Mouse (Mus musculus) MEL (cell line): ENCODE measurements around the gene Plxnc1.

ENCODE experiments used
- CTCF ChIP-seq, 3 experiments: IDR thresholded peaks in 2 of 3; conservative IDR thresholded peaks in 1 of 3; 2 replicates each; pipeline ENCODE4 v1.5.1; 2011 to 2012; ENCODE audit warnings: low read length in 3 of 3, low read depth in 2 of 3, mild to moderate bottlenecking in 2 of 3, improper control_type of control experiment in 1 of 3, inconsistent platforms in 1 of 3, mixed read lengths in 1 of 3, moderate library complexity in 1 of 3; ENCODE audit not compliant: control insufficient read depth in 1 of 3, insufficient read depth in 1 of 3, poor library complexity in 1 of 3, severe bottlenecking in 1 of 3
- EP300 ChIP-seq, 2 experiments: IDR thresholded peaks; 2 replicates each; pipeline ENCODE4 v1.6.1; 2011; ENCODE audit warnings: improper control_type of control experiment in 2 of 2, low read length in 2 of 2, low read depth in 1 of 2, mild to moderate bottlenecking in 1 of 2
- GATA1 ChIP-seq: IDR thresholded peaks from 2 replicates; pipeline ENCODE4 v1.6.1; 2011; ENCODE audit warnings: low read depth, low read length, improper control_type of control experiment
- MAFK ChIP-seq: IDR thresholded peaks from 2 replicates; pipeline ENCODE4 v1.6.1; 2011; ENCODE audit warnings: low read depth, mild to moderate bottlenecking, low read length, improper control_type of control experiment, borderline replicate concordance
- NELFE ChIP-seq: IDR thresholded peaks from 2 replicates; pipeline ENCODE4 v1.6.1; 2011; ENCODE audit warnings: low read depth, low read length, improper control_type of control experiment
- POLR2A ChIP-seq, 2 experiments: IDR thresholded peaks; 2 replicates each; pipeline ENCODE4 v1.6.1; 2011 to 2012; ENCODE audit warnings: low read length in 2 of 2, mild to moderate bottlenecking in 2 of 2, control low read depth in 1 of 2, improper control_type of control experiment in 1 of 2, low read depth in 1 of 2, moderate library complexity in 1 of 2; ENCODE audit not compliant: control insufficient read depth in 1 of 2, insufficient read depth in 1 of 2, poor library complexity in 1 of 2
- SMC3 ChIP-seq: IDR thresholded peaks from 2 replicates; pipeline ENCODE4 v1.6.1; 2011; ENCODE audit warnings: low read depth, low read length, improper control_type of control experiment

DNA sequence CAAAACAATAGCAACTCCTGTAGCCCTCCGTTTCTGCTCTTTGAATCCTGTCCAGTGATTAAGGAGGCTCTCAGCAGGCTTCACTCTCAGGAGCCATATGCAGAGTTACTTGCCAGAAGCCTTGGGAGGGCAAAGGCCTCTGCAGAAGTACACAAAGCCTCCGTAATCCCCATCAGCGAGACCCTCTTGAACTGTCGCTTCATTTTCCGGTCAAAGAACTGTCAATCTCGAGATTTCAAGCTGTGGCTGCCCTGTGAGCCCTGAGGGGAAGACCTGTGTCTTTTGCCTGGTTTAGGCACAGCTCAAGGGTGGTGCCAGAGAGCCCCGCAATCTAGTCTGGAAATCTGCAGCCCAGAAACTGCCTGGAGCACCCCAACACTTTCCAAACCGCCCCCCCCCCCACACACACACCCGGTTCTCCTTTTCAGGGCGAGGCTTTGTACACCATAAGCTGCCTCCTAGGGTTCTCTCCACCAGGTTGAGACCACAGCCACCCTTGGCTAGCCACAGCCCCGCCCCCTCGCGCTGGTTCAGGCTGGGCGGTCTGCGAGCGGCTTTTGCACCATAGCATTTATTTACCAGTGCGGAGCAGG lies 2.1 kb downstream of the Plxnc1 start:
- TF ChIP-seq SMC3 (no peak), CTCF (IDR thresholded peaks at IDR 0.05 in 2 of 3, conservative IDR thresholded peaks at IDR 0.05 in 1 of 3; ENCODE audit: control insufficient read depth in 1 of 3, insufficient read depth in 1 of 3, low read depth in 2 of 3, low read length in 3 of 3, poor library complexity in 1 of 3, severe bottlenecking in 1 of 3) (no peak), EP300 (IDR thresholded peaks at IDR 0.05; ENCODE audit: low read depth in 1 of 2, low read length in 2 of 2) (peak in 1 of 2 experiments; percentile 13; a peak in 2 of 4 replicates), NELFE (0 out of 2 replicates have a peak, but pooled peaks have one; percentile 6), GATA1 (peak; percentile 48), MAFK (no peak), POLR2A (IDR thresholded peaks at IDR 0.05; ENCODE audit: control insufficient read depth in 1 of 2, insufficient read depth in 1 of 2, low read depth in 1 of 2, low read length in 2 of 2, poor library complexity in 1 of 2) (no peak)
